Mouse (Mus musculus) MEL (cell line): ENCODE results near the gene Olfr1222. TPM values are rescaled to one million over a fixed set of nuclear protein-coding genes. Genes with fewer than 3 reads are reported as not detected.
A peak's percentile ranks its signal among the peaks of the same experiment; 100 is the strongest.

Experiments used
- DNase-seq: peaks from one replicate; pipeline ENCODE4 v3.0.0; 2011; ENCODE audit warnings: low read depth, low spot score
- H3K27ac ChIP-seq: 2 replicates; pipeline ENCODE4 v1.5.1; 2012; ENCODE audit warnings: low read depth, mild to moderate bottlenecking, control low read depth, low read length, moderate library complexity; ENCODE audit not compliant: control insufficient read depth
- H3K27me3 ChIP-seq, 2 experiments: fragments of 150-350 bp in 1 of 2; sonication (generic) in 1 of 2; 2 replicates each; pipeline ENCODE4 v1.6.1; 2012; ENCODE audit warnings: low read length in 2 of 2, mild to moderate bottlenecking in 2 of 2, improper control_type of control experiment in 1 of 2, moderate library complexity in 1 of 2; ENCODE audit not compliant: insufficient read depth in 2 of 2, control insufficient read depth in 1 of 2
- H3K36me3 ChIP-seq, 2 experiments: 2 replicates each; pipeline ENCODE4 v1.6.1; 2012 to 2014; ENCODE audit warnings: low read length in 2 of 2, improper control_type of control experiment in 1 of 2, inconsistent platforms in 1 of 2, mild to moderate bottlenecking in 1 of 2; ENCODE audit not compliant: insufficient read depth in 2 of 2, control insufficient read depth in 1 of 2
- H3K4me1 ChIP-seq, 2 experiments: fragments of 150-350 bp in 1 of 2; sonication (generic) in 1 of 2; 2 replicates each; pipeline ENCODE4 v1.6.1; 2012; ENCODE audit warnings: low read length in 2 of 2, improper control_type of control experiment in 1 of 2, mild to moderate bottlenecking in 1 of 2; ENCODE audit not compliant: insufficient read depth in 2 of 2, control insufficient read depth in 1 of 2
- H3K4me3 ChIP-seq, 2 experiments: fragments of 150-350 bp in 1 of 2; sonication (generic) in 1 of 2; 2 replicates each; pipeline ENCODE4 v1.5.1; 2012; ENCODE audit warnings: low read depth in 2 of 2, low read length in 2 of 2, mild to moderate bottlenecking in 2 of 2, moderate library complexity in 2 of 2, control low read depth in 1 of 2, improper control_type of control experiment in 1 of 2; ENCODE audit not compliant: control insufficient read depth in 1 of 2, insufficient read depth in 1 of 2
- H3K79me2 ChIP-seq: 2 replicates; pipeline ENCODE4 v1.6.1; 2012; ENCODE audit warnings: mild to moderate bottlenecking, low read length, moderate library complexity; ENCODE audit not compliant: control insufficient read depth, poor library complexity, insufficient read depth
- H3K9ac ChIP-seq: 2 replicates; pipeline ENCODE4 v1.6.1; 2012; ENCODE audit warnings: low read depth, mild to moderate bottlenecking, control low read depth, low read length, moderate library complexity; ENCODE audit not compliant: control insufficient read depth, poor library complexity, severe bottlenecking
- H3K9me3 ChIP-seq: fragments of 150-350 bp; sonication (generic); replicated peaks from 2 replicates; pipeline ENCODE4 v1.6.1; 2012; ENCODE audit warnings: mild to moderate bottlenecking, low read length, improper control_type of control experiment, moderate library complexity; ENCODE audit not compliant: insufficient read depth
- BHLHE40 ChIP-seq: IDR thresholded peaks from 2 replicates; pipeline ENCODE4 v1.6.1; 2012; ENCODE audit warnings: low read depth, mild to moderate bottlenecking, inconsistent platforms, low read length, improper control_type of control experiment, borderline replicate concordance
- CHD2 ChIP-seq: IDR thresholded peaks from 2 replicates; pipeline ENCODE4 v1.6.1; 2011; ENCODE audit warnings: low read length, improper control_type of control experiment
- ELF1 ChIP-seq: IDR thresholded peaks from 2 replicates; pipeline ENCODE4 v1.6.1; 2014; ENCODE audit warnings: low read depth, mild to moderate bottlenecking, inconsistent platforms, low read length, improper control_type of control experiment, moderate library complexity
- EP300 ChIP-seq, 2 experiments: IDR thresholded peaks; 2 replicates each; pipeline ENCODE4 v1.6.1; 2011; ENCODE audit warnings: improper control_type of control experiment in 2 of 2, low read length in 2 of 2, low read depth in 1 of 2, mild to moderate bottlenecking in 1 of 2
- ETS1 ChIP-seq: IDR thresholded peaks from 2 replicates; pipeline ENCODE4 v1.6.1; 2012; ENCODE audit warnings: low read depth, mild to moderate bottlenecking, inconsistent platforms, low read length, improper control_type of control experiment, moderate library complexity
- GABPA ChIP-seq: IDR thresholded peaks from 2 replicates; pipeline ENCODE4 v1.6.1; 2012; ENCODE audit warnings: low read depth, mild to moderate bottlenecking, inconsistent platforms, low read length, improper control_type of control experiment, moderate library complexity
- GATA1 ChIP-seq: IDR thresholded peaks from 2 replicates; pipeline ENCODE4 v1.6.1; 2011; ENCODE audit warnings: low read depth, low read length, improper control_type of control experiment
- HCFC1 ChIP-seq: IDR thresholded peaks from 2 replicates; pipeline ENCODE4 v1.6.1; 2012; ENCODE audit warnings: low read depth, mild to moderate bottlenecking, inconsistent platforms, low read length, improper control_type of control experiment, moderate library complexity
- JUND ChIP-seq: IDR thresholded peaks from 2 replicates; pipeline ENCODE4 v1.6.1; 2011; ENCODE audit warnings: low read depth, mild to moderate bottlenecking, improper control_type of control experiment, low read length
- MAFK ChIP-seq: IDR thresholded peaks from 2 replicates; pipeline ENCODE4 v1.6.1; 2011; ENCODE audit warnings: low read depth, mild to moderate bottlenecking, low read length, improper control_type of control experiment, borderline replicate concordance
- MAX ChIP-seq: IDR thresholded peaks from 2 replicates; pipeline ENCODE4 v1.6.1; 2011; ENCODE audit warnings: low read length, improper control_type of control experiment
- MAZ ChIP-seq: IDR thresholded peaks from 2 replicates; pipeline ENCODE4 v1.6.1; 2012; ENCODE audit warnings: low read depth, mild to moderate bottlenecking, inconsistent platforms, low read length, improper control_type of control experiment
- MXI1 ChIP-seq: IDR thresholded peaks from 2 replicates; pipeline ENCODE4 v1.6.1; 2011; ENCODE audit warnings: mild to moderate bottlenecking, low read depth, low read length, improper control_type of control experiment
- NELFE ChIP-seq: IDR thresholded peaks from 2 replicates; pipeline ENCODE4 v1.6.1; 2011; ENCODE audit warnings: low read depth, low read length, improper control_type of control experiment
- NRF1 ChIP-seq: IDR thresholded peaks from 2 replicates; pipeline ENCODE4 v1.6.1; 2014; ENCODE audit warnings: low read depth, mild to moderate bottlenecking, inconsistent platforms, low read length, improper control_type of control experiment, moderate library complexity; ENCODE audit not compliant: poor library complexity, insufficient read depth, severe bottlenecking
- POLR2A ChIP-seq, 2 experiments: IDR thresholded peaks; 2 replicates each; pipeline ENCODE4 v1.6.1; 2011 to 2012; ENCODE audit warnings: low read length in 2 of 2, mild to moderate bottlenecking in 2 of 2, control low read depth in 1 of 2, improper control_type of control experiment in 1 of 2, low read depth in 1 of 2, moderate library complexity in 1 of 2; ENCODE audit not compliant: control insufficient read depth in 1 of 2, insufficient read depth in 1 of 2, poor library complexity in 1 of 2
- POLR2AphosphoS2 ChIP-seq: IDR thresholded peaks from 2 replicates; pipeline ENCODE4 v1.6.1; 2011; ENCODE audit warnings: low read length, improper control_type of control experiment
- POLR2AphosphoS5 ChIP-seq: IDR thresholded peaks from 2 replicates; pipeline ENCODE4 v1.6.1; 2012; ENCODE audit warnings: low read depth, borderline replicate concordance, mild to moderate bottlenecking, inconsistent platforms, low read length, moderate library complexity, mixed read lengths
- RAD21 ChIP-seq: IDR thresholded peaks from 2 replicates; pipeline ENCODE4 v1.6.1; 2011; ENCODE audit warnings: mild to moderate bottlenecking, low read depth, low read length, improper control_type of control experiment
- RCOR1 ChIP-seq: IDR thresholded peaks from 2 replicates; pipeline ENCODE4 v1.6.1; 2012; ENCODE audit warnings: low read depth, mild to moderate bottlenecking, inconsistent platforms, low read length, improper control_type of control experiment
- SIN3A ChIP-seq: IDR thresholded peaks from 2 replicates; pipeline ENCODE4 v1.6.1; 2012; ENCODE audit warnings: low read length, improper control_type of control experiment, inconsistent platforms
- SMC3 ChIP-seq: IDR thresholded peaks from 2 replicates; pipeline ENCODE4 v1.6.1; 2011; ENCODE audit warnings: low read depth, low read length, improper control_type of control experiment
- TAL1 ChIP-seq: IDR thresholded peaks from 2 replicates; pipeline ENCODE4 v1.6.1; 2012; ENCODE audit warnings: mild to moderate bottlenecking, inconsistent platforms, low read length, moderate library complexity, mixed read lengths
- TCF12 ChIP-seq: IDR thresholded peaks from 2 replicates; pipeline ENCODE4 v1.6.1; 2014; ENCODE audit warnings: low read depth, mild to moderate bottlenecking, inconsistent platforms, low read length, improper control_type of control experiment, moderate library complexity
- ZC3H11A ChIP-seq: IDR thresholded peaks from 2 replicates; pipeline ENCODE4 v1.6.1; 2012; ENCODE audit warnings: low read depth, mild to moderate bottlenecking, inconsistent platforms, low read length, improper control_type of control experiment
- ZNF384 ChIP-seq: IDR thresholded peaks from 2 replicates; pipeline ENCODE4 v1.6.1; 2012; ENCODE audit warnings: low read depth, mild to moderate bottlenecking, inconsistent platforms, low read length, improper control_type of control experiment
- polyA plus RNA-seq, 2 experiments: library from polyadenylated mRNA; stranded (reverse) in 1 of 2; unstranded in 1 of 2; fragments of >175 nt in 1 of 2; fragments of >200 nt in 1 of 2; gene quantifications; 2 replicates each; pipeline versions ENCODE4 v1.2.1 to v1.2.4; 2012; ENCODE audit warnings: low replicate concordance in 2 of 2, low read depth in 1 of 2; ENCODE audit not compliant: insufficient read length in 2 of 2, insufficient read depth in 1 of 2, missing spikeins in 1 of 2
- total RNA-seq: library from RNA; depleted of rRNA; stranded (reverse); fragments of 300-350 nt; gene quantifications from 2 replicates; pipeline ENCODE4 v1.2.3, GENCODE M21; 2012

Olfr1222 gene
- total and polyA plus RNA-seq, 3 experiments: not detected

DNA sequence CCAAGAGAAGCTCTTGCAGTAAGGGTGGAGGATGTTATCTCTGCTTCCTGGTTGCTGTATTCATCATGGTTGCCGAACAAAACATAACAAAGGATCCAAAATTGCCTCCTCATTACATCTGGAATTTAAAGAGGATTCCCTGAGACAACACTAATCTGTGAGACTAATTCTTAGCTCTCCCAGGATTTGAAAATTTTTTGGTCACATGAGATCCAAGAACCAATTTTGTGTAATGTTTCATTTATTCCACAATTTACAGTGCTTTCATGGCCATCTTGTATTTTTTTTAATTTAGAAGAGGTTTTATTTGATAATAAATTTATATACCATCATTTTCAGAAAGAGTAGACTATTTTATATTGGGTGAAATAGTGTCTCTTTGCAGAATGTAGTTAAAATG is 49.4 kb downstream of the Olfr1222 start, which contains the start of gene Olfr1219:
TSS of gene Olfr1219 (minus strand) at position 101 of the 400 bp plus-strand sequence.
- Histone ChIP-seq H3K9me3 (no peaks in the 10 kb centered on the region), H3K27me3 (no peaks in the 10 kb centered on the region), H3K9ac (no peak within 1 kb of the TSS), H3K4me3 (no peak within 1 kb of the TSS), H3K79me2 (no peaks in the 10 kb centered on the region), H3K4me1 (no peaks in the 10 kb centered on the region; a peak in 1 of 4 replicates), H3K27ac (no peak within 1 kb of the TSS), H3K36me3 (no peaks in the 10 kb centered on the region; a peak in 1 of 4 replicates)
- TF ChIP-seq ZC3H11A (no peak), ETS1 (no peak), MAX (no peak), MAFK (no peak), NELFE (no peak), POLR2A (IDR thresholded peaks at IDR 0.05; ENCODE audit: control insufficient read depth in 1 of 2, insufficient read depth in 1 of 2, low read depth in 1 of 2, low read length in 2 of 2, poor library complexity in 1 of 2) (no peak), SMC3 (no peak), ELF1 (no peak), MXI1 (no peak), RAD21 (no peak), GABPA (no peak), HCFC1 (no peak), NRF1 (no peak), JUND (no peak), ZNF384 (no peak), POLR2AphosphoS2 (no peak), CHD2 (no peak), BHLHE40 (no peak), POLR2AphosphoS5 (no peak)
- no peak for DNase-seq

- no peaks in the 10 kb centered on the region for H3K9me3 ChIP-seq
- no peak overlapping the region for H3K27ac ChIP-seq
- no peaks in the 10 kb centered on the region for H3K27me3 ChIP-seq
- no peak overlapping the region for H3K9ac ChIP-seq
- no peak for DNase-seq
- H3K36me3 ChIP-seq: no peaks in the 10 kb centered on the region; a peak in 1 of 4 replicates
- H3K4me1 ChIP-seq: no peaks in the 10 kb centered on the region; a peak in 1 of 4 replicates
- no peaks in the 10 kb centered on the region for H3K79me2 ChIP-seq
- no peak overlapping the region for H3K4me3 ChIP-seq
- TF ChIP-seq SIN3A (no peak), NELFE (no peak), MXI1 (no peak), GATA1 (peak; percentile 20; the same call in 1 of the 2 replicates), RCOR1 (no peak), MAZ (no peak), TAL1 (no peak), TCF12 (peak; percentile 73; the same call in 1 of the 2 replicates), EP300 (IDR thresholded peaks at IDR 0.05; ENCODE audit: low read depth in 1 of 2, low read length in 2 of 2) (peak; percentile 54 to 73; a peak in 2 of 4 replicates), CHD2 (no peak), SMC3 (no peak)
Measured at GRCm38 (mm10) chr2:89081487-89081886, 51.4 kb downstream of the Olfr1222 start.
